Mouse (Mus musculus): ENCODE results near the gene Cdc42. TPM values are rescaled to one million over a fixed set of nuclear protein-coding genes. Genes with fewer than 3 reads are reported as not detected.

Cdc42 gene
- polyA plus RNA-seq, 1 experiment from 2014 or later: 528 TPM

Other genes with a start within 250 kb of the Cdc42 start
- gene Wnt4, start 80.2 kb downstream of the Cdc42 start, polyA plus RNA-seq (2016; fragmentation: Nextera tagmentation; extraction: Ambion mirVana): 2.7 and 3.1 TPM in 2 replicates
- not detected in 2 replicates for gene Cela3a, start 52.1 kb upstream of the Cdc42 start, polyA plus RNA-seq (2016; fragmentation: Nextera tagmentation; extraction: Ambion mirVana)
- not detected in 2 replicates for gene Cela3b, start 72.8 kb upstream of the Cdc42 start, polyA plus RNA-seq (2016; fragmentation: Nextera tagmentation; extraction: Ambion mirVana)
- not detected in 2 replicates for gene 1700013G24Rik, start 95.6 kb upstream of the Cdc42 start, polyA plus RNA-seq (2016; fragmentation: Nextera tagmentation; extraction: Ambion mirVana)
- gene Hspg2, start 111.0 kb upstream of the Cdc42 start, polyA plus RNA-seq (2016; fragmentation: Nextera tagmentation; extraction: Ambion mirVana): 51.8 and 61.5 TPM in 2 replicates
- not detected in 2 replicates for gene Ldlrad2, start 216.8 kb upstream of the Cdc42 start, polyA plus RNA-seq (2016; fragmentation: Nextera tagmentation; extraction: Ambion mirVana)
- gene Usp48, start 236.0 kb upstream of the Cdc42 start, polyA plus RNA-seq (2016; fragmentation: Nextera tagmentation; extraction: Ambion mirVana): 44.2 and 45.8 TPM in 2 replicates